Mouse (Mus musculus): ENCODE results near the gene Nox4. TPM values are rescaled to one million over a fixed set of nuclear protein-coding genes. Genes with fewer than 3 reads are reported as not detected.

The Nox4 gene
- polyA plus RNA-seq (2016; fragmentation: Nextera tagmentation; extraction: Ambion mirVana): 0.39 and 0.67 TPM in 2 replicates

DNA sequence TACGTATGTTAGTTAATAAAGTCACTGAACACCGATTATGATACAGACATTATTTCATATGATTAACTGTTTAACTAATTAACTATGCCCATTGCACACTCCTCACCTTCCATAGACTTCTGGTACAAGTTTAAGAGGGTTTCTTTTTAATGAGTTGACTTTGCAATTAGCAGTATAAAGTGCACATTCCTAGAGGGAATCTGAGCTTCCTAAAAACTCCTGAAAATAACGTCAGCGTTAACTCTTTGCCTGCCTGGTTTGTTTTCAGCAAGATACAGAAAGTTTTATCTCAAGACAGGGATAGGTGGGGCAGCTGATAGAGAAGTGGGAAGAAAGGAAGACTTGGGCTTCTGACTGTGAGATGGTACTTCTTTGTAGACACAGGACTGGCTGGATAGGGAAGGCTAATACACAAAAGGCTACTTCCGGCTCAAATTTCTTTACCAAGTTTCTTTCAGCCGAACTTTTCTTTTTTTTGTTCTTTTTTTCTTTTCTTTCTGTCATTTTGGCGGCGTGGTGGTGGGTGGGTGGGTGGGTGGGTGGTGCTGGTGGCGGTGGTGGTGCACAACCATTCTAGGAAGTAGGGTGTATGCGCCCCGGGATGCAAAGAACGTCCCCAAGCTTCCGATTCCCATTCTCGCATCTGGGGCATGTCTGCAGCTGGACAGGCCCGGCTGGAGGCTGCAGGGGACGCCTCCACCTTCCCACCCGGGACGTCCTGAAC lies at the start of gene Nox4:
Gene Nox4, plus strand, starts transcription at position 241 of the 724 bp plus-strand sequence.
- ATAC-seq: no peak; the same call in 1 of the 2 replicates

DNA sequence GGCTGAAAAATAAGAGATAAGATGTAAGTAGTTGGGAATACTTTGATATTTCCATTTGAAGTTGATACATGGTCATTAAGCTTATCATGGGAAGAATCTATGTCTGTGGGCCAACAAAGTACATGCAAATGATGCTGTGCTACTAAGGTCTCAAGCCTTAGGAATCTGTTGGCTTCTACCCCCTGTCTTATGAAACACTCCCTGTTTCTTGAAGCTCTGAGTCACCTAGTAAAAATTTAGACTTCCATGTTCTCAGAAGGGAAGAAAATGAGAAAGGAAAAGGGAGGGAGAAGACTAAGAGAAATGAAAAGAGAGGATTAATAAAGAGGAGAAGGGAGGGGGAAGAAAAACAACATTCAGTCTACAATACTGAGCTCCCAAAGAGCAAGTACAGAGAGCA lies 41.1 kb upstream of the Nox4 start:
- no peak overlapping the region for H3K4me3 ChIP-seq
- no peak overlapping the region for H3K4me2 ChIP-seq
- ATAC-seq: no peak
- no peak overlapping the region for H3K9ac ChIP-seq
- H3K36me3 ChIP-seq: no peaks in the 10 kb centered on the region
- no peaks in the 10 kb centered on the region for H3K9me3 ChIP-seq (replicated peaks)
- H3K4me1 ChIP-seq: no peaks in the 10 kb centered on the region
- H3K27me3 ChIP-seq (replicated peaks): no peaks in the 10 kb centered on the region
- no peak overlapping the region for H3K27ac ChIP-seq

More for the DNA sequence above, at the start of gene Nox4:
- H3K4me3 ChIP-seq: peak within 1 kb of the TSS; percentile 51
- no peak within 1 kb of the TSS for H3K9ac ChIP-seq
- WGBS (ENCODE audit: insufficient replicate concordance): 9% methylated on average over 18 of the region's 18 CpGs
- H3K36me3 ChIP-seq: no peaks in the 10 kb centered on the region
- H3K4me2 ChIP-seq: peak within 1 kb of the TSS; percentile 64
- H3K9me3 ChIP-seq (replicated peaks): no peaks in the 10 kb centered on the region
- H3K27ac ChIP-seq: no peak within 1 kb of the TSS
- H3K27me3 ChIP-seq (replicated peaks): no peaks in the 10 kb centered on the region
- no peaks in the 10 kb centered on the region for H3K4me1 ChIP-seq

DNA sequence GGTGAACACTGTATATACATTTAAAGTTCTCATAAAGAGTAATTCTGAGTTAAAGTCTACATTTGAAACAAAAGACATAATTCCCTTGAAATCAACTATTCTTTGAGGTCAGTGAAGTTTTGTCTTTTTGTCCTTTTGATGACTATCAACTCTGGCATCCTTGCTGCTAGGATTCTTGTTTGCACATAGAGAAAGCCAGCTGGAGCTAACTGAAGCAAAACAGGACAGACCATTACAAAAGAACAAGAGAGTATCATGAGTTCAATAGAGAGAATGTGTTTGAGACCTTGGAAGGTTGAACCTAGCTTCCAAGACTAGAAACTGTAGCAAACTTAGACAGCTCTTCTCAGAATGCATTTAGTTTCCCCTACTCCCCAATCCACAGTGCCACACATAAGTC lies 24.2 kb upstream of the Nox4 start:
- no peaks in the 10 kb centered on the region for H3K4me1 ChIP-seq
- H3K27ac ChIP-seq: no peak overlapping the region
- H3K36me3 ChIP-seq: no peaks in the 10 kb centered on the region
- no peaks in the 10 kb centered on the region for H3K27me3 ChIP-seq (replicated peaks)
- H3K9me3 ChIP-seq (replicated peaks): no peaks in the 10 kb centered on the region
- H3K9ac ChIP-seq: no peak overlapping the region
- no peak for ATAC-seq
- H3K4me2 ChIP-seq: no peak overlapping the region
- H3K4me3 ChIP-seq: no peak overlapping the region

DNA sequence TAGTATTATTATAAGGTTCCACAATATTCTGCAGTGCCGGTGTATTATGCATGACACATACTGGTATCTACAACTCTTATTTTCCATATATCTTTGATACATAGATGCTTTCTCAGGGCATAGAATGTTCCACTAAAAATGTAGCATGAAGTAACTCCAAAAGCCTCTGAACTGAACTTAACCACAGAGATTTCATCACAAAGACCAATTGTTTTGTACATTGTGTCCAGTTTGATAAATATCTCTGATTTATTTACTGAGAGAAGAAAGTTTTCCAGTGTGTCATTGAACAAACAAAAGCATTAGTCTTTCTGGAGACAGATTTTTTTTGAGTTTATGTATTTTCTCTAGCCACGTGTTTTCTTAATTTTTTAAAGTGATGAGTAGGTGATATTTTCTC lies 23.1 kb upstream of the Nox4 start:
- Histone ChIP-seq H3K9me3 (replicated peaks) (no peaks in the 10 kb centered on the region), H3K4me1 (no peaks in the 10 kb centered on the region), H3K4me2 (no peak overlapping the region), H3K9ac (no peak overlapping the region), H3K36me3 (no peaks in the 10 kb centered on the region), H3K27ac (no peak overlapping the region), H3K4me3 (no peak overlapping the region), H3K27me3 (replicated peaks) (no peaks in the 10 kb centered on the region)
- ATAC-seq: no peak
- WGBS (ENCODE audit: insufficient replicate concordance): 61% methylated on average over 2 of the region's 2 CpGs

DNA sequence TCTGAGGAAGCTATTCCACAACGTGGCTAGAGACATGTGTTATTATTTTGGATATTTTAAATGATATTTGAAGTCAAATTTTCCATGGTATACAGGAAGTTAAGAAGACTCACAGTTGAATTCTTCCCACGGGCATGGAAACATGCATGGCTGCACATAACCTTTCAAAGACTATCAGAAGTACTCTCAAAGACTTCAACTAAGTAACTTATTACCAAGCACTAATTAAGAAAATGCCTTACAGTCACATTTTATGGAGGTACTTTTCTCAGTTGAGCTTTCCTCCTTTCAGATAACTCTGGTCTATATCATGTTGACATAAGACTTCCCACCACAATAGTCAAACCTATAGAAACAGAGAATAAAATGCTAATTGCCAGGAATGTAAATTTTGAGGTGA lies 20.3 kb upstream of the Nox4 start:
- H3K9me3 ChIP-seq (replicated peaks): no peaks in the 10 kb centered on the region
- 42% methylated on average over 2 of the region's 2 CpGs for WGBS (ENCODE audit: insufficient replicate concordance)

DNA sequence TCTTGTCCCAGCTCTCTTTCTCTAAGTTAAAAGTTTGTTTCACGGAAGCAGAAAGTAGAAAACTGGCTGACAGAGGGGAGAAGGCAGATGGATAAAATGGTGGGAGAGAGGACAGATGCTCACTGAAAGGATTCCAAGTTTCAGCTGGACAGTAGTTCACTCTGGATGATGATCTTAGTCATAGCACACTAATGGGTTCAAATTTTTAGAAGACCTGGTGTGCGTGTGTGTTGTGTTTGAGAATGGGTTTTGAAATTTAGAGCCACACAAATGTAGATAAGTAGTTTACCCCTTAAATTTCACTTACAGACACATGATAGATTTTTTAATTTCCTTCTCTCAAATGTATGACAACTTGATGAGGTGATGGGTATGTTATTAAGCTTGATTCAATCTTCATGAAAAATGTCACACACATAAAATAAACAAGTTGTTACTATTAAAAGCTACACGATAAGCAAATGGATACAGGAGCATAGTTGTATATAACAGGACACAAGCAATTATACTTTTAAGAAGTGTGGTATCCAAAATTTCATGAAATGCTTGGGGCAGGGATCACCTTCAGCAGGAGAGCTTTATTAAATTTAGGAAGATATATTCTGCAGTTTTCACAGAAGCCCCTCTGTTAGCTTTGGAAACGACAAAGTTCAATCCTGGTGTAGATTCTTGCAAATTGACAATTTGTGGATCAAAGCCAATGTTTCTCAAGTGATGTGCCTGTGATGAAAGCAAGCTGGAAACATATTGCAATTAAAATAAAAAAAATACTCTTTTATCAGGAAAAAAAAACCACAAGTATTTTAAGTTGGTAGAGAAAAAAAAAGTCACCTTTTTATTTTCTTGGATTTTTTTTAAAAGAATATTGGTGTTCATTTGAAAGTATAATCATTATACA lies 18.6 kb upstream of the Nox4 start:
- no peak overlapping the region for H3K4me3 ChIP-seq
- WGBS (ENCODE audit: insufficient replicate concordance): 68% methylated on average over 4 of the region's 4 CpGs
- ATAC-seq: no peak
- no peaks in the 10 kb centered on the region for H3K9me3 ChIP-seq (replicated peaks)
- no peaks in the 10 kb centered on the region for H3K36me3 ChIP-seq
- no peak overlapping the region for H3K27ac ChIP-seq
- H3K4me1 ChIP-seq: no peaks in the 10 kb centered on the region
- H3K4me2 ChIP-seq: no peak overlapping the region
- no peak overlapping the region for H3K9ac ChIP-seq
- H3K27me3 ChIP-seq (replicated peaks): no peaks in the 10 kb centered on the region

More for the DNA sequence above, 20.3 kb upstream of the Nox4 start:
- Histone ChIP-seq H3K27ac (no peak overlapping the region), H3K4me1 (no peaks in the 10 kb centered on the region), H3K27me3 (replicated peaks) (no peaks in the 10 kb centered on the region), H3K9ac (no peak overlapping the region), H3K4me3 (no peak overlapping the region), H3K4me2 (no peak overlapping the region), H3K36me3 (no peaks in the 10 kb centered on the region)
- ATAC-seq: no peak

DNA sequence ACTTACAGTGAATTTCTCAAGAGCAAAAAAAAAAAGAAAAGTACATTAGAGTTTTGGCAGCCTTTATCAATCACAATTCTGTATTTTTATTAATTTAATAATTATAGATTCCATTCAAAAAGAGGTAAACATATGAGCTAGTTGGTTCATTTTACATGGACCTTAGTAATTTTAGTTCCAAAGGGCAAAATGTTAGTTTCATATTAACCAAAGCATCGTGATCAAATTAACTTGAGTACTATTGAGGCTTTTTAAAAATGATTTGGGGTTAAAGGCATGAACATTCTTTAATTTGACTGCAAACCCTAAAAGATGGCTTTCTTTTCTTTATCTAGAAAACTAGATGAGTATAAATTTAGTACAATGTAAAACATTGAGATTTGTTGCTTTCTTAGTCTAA lies 16.4 kb upstream of the Nox4 start:
- no peak overlapping the region for H3K4me3 ChIP-seq
- H3K9ac ChIP-seq: no peak overlapping the region
- no peak overlapping the region for H3K4me2 ChIP-seq
- H3K9me3 ChIP-seq (replicated peaks): no peaks in the 10 kb centered on the region
- ATAC-seq: no peak
- no peaks in the 10 kb centered on the region for H3K4me1 ChIP-seq
- H3K36me3 ChIP-seq: no peaks in the 10 kb centered on the region
- H3K27ac ChIP-seq: no peak overlapping the region
- 56% methylated on average over 1 of the region's 1 CpGs for WGBS (ENCODE audit: insufficient replicate concordance)
- H3K27me3 ChIP-seq (replicated peaks): no peaks in the 10 kb centered on the region

DNA sequence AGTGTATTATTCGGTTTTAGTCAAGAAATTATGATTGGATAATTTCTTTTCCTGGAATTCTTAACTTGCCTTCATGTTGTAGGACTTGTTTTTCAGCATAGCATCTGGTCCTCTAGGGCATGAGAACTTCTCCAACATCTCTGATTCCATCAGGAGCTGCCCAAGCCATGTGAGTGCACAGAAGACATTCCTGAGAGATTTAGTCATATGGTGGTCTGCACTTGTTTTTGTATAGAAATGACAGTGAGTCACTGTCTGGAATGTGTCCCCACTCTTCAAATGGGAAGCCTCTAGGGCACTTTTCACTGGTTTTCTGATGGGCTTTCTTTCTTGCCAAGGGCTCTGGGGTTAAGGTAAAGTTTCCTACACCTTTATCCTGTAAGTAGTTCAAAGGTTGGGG lies 4.8 kb upstream of the Nox4 start:
- Histone ChIP-seq H3K36me3 (no peaks in the 10 kb centered on the region), H3K4me2 (no peak overlapping the region), H3K27ac (no peak overlapping the region), H3K4me3 (no peak overlapping the region), H3K9me3 (replicated peaks) (no peaks in the 10 kb centered on the region), H3K9ac (no peak overlapping the region), H3K4me1 (no peaks in the 10 kb centered on the region), H3K27me3 (replicated peaks) (no peaks in the 10 kb centered on the region)
- ATAC-seq: no peak
- WGBS (ENCODE audit: insufficient replicate concordance): 48% methylated on average over 1 of the region's 1 CpGs

DNA sequence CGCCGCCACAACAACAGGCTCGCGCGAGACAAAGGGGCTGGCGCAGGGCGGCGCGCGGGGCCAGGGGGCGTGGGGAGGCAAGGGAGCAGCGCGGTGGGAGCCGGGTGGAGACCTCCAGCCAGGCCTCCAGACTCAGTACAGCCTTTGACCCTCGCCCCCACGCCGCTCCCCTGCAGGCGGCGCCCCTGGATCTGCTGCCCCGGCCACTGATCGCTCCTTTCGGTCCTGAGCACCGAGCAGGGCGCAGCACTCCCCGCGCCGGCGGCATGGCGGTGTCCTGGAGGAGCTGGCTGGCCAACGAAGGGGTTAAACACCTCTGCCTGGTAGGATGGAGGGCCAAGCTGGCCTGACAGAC lies 661 bp downstream of the Nox4 start:
- peak overlapping the region; percentile 64 for H3K4me2 ChIP-seq
- H3K27me3 ChIP-seq (replicated peaks): no peaks in the 10 kb centered on the region
- no peaks in the 10 kb centered on the region for H3K4me1 ChIP-seq
- H3K9ac ChIP-seq: no peak overlapping the region
- H3K36me3 ChIP-seq: no peaks in the 10 kb centered on the region
- peak; percentile 77 for ATAC-seq
- H3K27ac ChIP-seq: no peak overlapping the region
- WGBS (ENCODE audit: insufficient replicate concordance): under 1% methylated on average over 30 of the region's 30 CpGs
- no peaks in the 10 kb centered on the region for H3K9me3 ChIP-seq (replicated peaks)
- H3K4me3 ChIP-seq: peak overlapping the region; percentile 51

DNA sequence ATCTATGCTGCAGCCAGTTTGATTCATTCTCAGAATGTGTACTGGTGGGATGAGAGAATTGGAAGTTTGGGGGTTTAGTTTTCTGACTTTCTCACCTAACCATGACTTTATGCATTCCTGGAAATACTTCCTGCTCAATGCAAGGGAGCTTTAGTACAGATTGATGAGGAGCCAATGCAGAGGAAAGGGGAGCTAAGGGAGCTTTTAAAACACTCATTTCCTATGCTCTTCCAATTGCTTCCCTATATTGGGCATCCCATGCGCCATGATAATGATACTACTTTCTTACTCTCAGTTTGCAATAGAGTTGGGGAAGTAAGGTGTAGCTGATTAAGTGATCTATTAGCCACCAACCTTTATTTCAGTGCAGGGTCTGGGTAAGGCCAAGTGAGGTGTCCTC lies 1.0 kb downstream of the Nox4 start:
- H3K4me2 ChIP-seq: peak overlapping the region; percentile 64
- H3K9me3 ChIP-seq (replicated peaks): no peaks in the 10 kb centered on the region
- H3K36me3 ChIP-seq: no peaks in the 10 kb centered on the region
- no peak for ATAC-seq
- no peaks in the 10 kb centered on the region for H3K4me1 ChIP-seq
- no peak overlapping the region for H3K9ac ChIP-seq
- no peak overlapping the region for H3K27ac ChIP-seq
- WGBS (ENCODE audit: insufficient replicate concordance): 69% methylated on average over 1 of the region's 1 CpGs
- peak overlapping the region; percentile 51 for H3K4me3 ChIP-seq
- no peaks in the 10 kb centered on the region for H3K27me3 ChIP-seq (replicated peaks)

DNA sequence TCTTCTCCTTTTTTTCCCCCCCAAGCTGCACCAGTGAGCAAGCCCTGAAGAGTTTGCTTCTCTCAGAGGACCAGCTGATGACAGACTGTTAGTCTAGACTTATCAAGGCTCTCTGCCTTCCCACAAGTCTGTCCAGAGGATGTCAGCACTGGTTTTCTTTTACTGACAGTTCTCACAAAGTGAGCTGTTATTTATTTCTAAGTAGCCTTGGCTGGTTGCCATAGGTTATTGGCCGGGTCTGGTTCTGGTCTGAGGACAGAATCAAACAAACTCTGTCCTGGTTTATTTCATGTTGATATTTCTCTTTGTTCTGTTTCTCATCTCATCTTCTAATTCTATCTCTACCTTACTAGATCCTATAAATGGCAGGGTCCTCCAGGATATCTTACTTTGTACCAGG lies 2.0 kb downstream of the Nox4 start:
- Histone ChIP-seq H3K27me3 (replicated peaks) (no peaks in the 10 kb centered on the region), H3K4me3 (no peak overlapping the region), H3K9ac (no peak overlapping the region), H3K27ac (no peak overlapping the region), H3K4me1 (no peaks in the 10 kb centered on the region), H3K4me2 (no peak overlapping the region), H3K9me3 (replicated peaks) (no peaks in the 10 kb centered on the region), H3K36me3 (no peaks in the 10 kb centered on the region)
- no peak for ATAC-seq
- 62% methylated on average over 1 of the region's 1 CpGs for WGBS (ENCODE audit: insufficient replicate concordance)

DNA sequence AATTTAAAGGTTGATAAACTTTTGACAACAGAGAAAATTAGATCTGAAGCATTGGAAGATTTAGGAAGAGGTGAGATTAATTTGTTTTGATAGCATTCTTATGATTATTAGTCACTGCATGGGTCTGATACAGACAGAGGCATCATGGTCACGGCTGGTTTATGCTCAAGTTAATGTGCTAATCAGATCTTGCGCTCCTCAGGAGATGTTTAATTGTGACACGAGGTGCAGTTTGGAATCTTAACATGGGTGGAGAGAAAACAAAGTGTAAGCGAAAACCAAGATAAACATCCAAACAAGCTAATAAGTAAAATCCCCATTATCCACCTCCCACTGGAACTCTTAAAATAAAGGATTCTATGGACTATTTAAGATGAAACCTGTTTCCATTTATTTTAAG lies 6.2 kb downstream of the Nox4 start:
- Histone ChIP-seq H3K4me3 (no peak overlapping the region), H3K27me3 (replicated peaks) (no peaks in the 10 kb centered on the region), H3K36me3 (no peaks in the 10 kb centered on the region), H3K9ac (no peak overlapping the region), H3K4me2 (no peak overlapping the region), H3K4me1 (no peaks in the 10 kb centered on the region), H3K9me3 (replicated peaks) (no peaks in the 10 kb centered on the region), H3K27ac (no peak overlapping the region)
- no peak for ATAC-seq
- 71% methylated on average over 4 of the region's 4 CpGs for WGBS (ENCODE audit: insufficient replicate concordance)

Data from liver, embryonic 12.5 days (tissue).